Mouse (Mus musculus): Measurements from ENCODE around the gene Paxip1.

- TF ChIP-seq HCFC1 (IDR thresholded peaks at IDR 0.05; ENCODE audit: borderline replicate concordance, insufficient read depth, low read length) (no peak), ZNF384 (IDR thresholded peaks at IDR 0.05; ENCODE audit: low read depth, low read length) (no peak), ZC3H11A (IDR thresholded peaks at IDR 0.05; ENCODE audit: borderline replicate concordance, low read depth, low read length) (no peak), CHD2 (IDR thresholded peaks at IDR 0.05; ENCODE audit: low read depth, low read length) (no peak)
Measured at GRCm38 (mm10) chr5:27790086-27790909, 1.2 kb downstream of the Paxip1 start.

Measured in ES-E14 (cell line).